Mouse (Mus musculus) liver, adult 2 months (tissue): Measurements from ENCODE around the gene Guca2b.

Experiments
- CTCF ChIP-seq: fragments of 200-500 bp; IDR thresholded peaks from 2 replicates; pipeline ENCODE4 v1.5.1; 2011; ENCODE audit warnings: low read depth, low read length, control low read depth
- POLR2A ChIP-seq: fragments of 200-500 bp; IDR thresholded peaks from 2 replicates; pipeline ENCODE4 v1.6.1; 2011; ENCODE audit warnings: low read length, control low read depth; ENCODE audit not compliant: insufficient read depth; ENCODE audit errors: extremely low read depth

DNA sequence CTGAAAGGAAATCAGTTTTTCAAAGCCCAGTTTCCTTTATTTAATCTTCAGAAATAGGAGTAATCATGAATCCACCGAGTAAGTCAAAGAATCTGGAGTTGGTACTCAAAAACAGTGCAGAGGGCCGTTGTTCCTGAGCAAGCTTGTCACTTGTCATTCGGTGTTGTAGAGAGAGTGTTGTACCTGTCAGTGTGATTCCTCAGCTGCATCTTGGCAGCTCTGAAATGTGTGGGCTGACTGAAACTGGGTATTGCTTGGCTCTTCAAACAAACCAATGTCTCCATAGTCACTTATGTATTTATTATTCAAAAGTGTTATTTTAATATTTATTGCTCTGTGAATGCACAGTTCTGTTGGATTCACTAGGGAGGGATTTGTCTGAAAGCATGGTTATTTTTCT is 31.9 kb downstream of the Guca2b start:
- TF ChIP-seq CTCF = no peak
- TF ChIP-seq POLR2A = no peak
